Mouse (Mus musculus) adrenal gland, postnatal 36 days (tissue): ENCODE results near the gene Usp49. TPM values are rescaled to one million over a fixed set of nuclear protein-coding genes. Genes with fewer than 3 reads are reported as not detected.
"Not testable (repeated sequence)": the region's sequence is repeated elsewhere in the genome, so short reads cannot be mapped to it uniquely, and the experiment has no call there.

Source experiments
- DNase-seq, 2 experiments: peaks; one replicate each; pipeline ENCODE4 v3.0.0; 2021; ENCODE audit warnings: mixed read lengths in 1 of 2
- total RNA-seq, 2 experiments: library from RNA; stranded (reverse); gene quantifications; 2 replicates each; pipeline ENCODE4 v1.2.3; 2021

Usp49 gene
- total RNA-seq, 2 experiments from 2014 or later = 4.1 to 5.6 TPM

DNA sequence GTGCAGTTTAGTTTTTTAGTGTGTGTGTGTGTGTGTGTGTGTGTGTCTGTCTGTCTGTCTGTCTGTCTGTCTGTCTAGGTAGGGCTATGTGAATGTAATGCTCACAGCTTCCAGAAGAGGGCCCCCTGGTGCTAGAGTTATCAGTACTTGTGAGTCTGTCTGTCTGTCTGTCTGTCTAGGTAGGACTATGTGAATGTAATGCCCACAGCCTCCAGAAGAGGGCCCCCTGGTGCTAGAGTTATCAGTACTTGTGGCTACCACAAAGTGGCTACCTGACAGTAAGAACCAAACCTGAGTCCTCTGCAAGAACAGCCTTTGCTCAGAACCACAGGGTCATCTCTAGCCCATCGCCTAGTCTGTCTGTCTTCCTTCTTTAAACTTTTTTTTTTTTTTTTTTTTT, 16.2 kb downstream of the Usp49 start:
- DNase-seq = peak; percentile 12 to 77

DNA sequence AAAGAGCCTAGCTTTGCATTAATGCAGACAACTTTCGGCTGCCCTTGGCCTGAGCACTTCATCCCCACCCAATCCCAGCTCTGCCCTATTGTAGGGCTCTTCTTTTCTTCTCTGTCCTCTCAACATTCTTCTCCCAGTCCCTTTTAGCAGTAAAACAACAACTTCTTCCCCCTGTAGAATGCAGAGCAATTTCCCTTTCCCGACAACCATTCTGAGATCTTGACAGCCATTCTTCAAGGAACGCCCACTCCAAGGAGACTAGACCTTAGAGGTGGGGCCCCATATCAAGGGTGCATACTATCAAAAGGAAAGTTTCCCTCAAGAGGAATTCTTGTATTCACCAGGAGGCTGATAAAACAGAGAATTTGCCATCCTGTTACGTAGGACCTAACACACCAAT, 18.5 kb downstream of the Usp49 start:
- no peak for DNase-seq

DNA sequence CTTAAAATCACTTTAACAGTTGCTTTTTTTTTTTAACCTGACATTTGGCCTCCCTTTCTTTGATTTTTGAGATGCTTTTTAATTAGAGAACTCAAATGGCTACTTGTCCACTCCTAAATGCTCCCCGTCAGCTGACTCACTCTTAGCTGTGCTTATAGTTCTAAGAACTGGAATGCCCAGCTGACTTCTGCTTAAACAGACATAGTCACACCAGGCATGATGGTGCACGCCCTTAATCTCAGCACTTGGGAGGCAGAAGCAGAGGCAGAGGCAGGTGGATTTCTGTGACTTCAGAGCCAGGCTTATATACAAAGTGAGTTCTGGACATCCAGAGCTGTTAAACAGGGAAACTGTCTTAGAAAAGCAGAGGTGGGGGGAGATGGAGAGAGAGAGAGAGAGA, 21.5 kb downstream of the Usp49 start:
- DNase-seq = no peak

DNA sequence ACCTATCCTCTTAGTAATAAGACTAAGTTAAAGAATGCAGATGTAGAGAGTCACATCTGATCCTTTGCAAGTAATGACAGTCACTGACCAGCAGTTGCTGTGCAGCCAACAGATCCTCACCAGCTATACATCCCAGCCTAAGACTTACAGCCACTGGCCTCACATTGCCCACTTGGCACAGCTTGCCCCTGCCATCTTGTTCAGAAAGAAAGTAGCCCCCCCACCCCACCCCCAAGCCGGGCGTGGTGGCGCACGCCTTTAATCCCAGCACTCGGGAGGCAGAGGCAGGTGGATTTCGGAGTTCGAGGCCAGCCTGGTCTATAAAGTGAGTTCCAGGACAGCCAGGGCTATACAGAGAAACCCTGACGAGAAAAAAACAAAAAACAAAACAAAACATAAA, 23.9 kb downstream of the Usp49 start:
- DNase-seq = not testable (repeated sequence)

DNA sequence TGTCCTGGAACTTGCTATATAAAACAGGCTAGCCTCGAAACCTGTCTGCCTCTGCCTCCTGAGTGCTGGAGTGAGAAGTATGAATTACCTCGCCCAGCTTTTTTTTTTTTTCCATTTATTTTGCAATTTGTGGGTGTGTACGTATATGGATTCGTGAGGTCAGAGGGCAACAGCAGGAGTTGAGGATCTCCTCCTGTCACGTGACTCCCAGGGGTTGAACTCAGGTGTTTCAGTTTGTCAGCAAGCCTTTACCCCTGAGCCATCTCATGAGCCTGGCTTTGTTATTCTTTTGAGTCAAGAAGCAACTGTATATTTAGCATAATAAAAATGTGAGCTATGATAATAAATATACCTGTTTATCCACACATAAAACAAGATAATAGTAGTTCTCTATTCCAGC, 25.2 kb downstream of the Usp49 start:
- DNase-seq = no peak

DNA sequence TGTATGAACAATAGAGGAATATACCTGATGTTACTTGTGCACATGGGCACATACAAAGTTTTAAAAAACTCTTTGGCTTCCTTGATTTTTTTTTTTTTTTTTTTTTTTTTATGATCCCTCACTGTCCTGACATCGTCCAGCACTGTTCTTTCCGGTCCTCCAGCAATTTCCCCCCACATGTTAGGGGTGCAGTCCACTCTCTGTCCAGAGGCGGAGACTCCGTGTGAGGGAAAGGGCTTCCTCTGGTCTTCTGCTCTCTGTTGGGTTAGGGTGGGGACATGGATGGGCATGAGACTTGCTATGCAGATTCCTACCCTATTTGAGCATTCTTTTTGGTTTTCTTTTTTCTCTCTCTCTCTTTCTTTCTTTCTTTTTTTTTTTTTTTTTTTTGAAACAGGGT, 27.4 kb downstream of the Usp49 start:
- no peak for DNase-seq

DNA sequence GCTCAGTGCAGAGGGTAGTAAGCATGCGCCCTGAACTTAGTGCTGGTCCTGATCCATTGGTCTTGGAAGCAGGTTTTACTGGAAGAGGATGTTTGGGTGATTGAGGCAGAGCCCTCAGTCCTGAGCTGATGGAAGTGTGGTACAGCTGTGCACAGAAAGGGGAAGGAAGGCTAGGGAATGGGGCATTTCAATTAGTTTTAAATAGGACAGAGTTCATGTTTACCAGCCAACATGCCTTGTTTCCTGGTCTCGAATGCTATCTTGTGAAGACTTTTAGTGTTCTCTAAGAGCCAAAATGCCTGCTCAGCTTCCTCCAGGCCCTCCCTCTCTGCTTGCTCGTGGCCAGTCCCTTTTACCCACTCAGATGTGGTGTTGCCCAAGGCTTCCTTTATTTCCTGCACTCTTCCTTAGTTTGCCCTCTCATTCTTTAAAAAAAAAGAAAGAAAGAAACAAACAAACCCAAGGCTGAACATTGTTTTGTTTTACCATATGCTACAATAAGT, 28.3 kb downstream of the Usp49 start:
- DNase-seq = no peak

DNA sequence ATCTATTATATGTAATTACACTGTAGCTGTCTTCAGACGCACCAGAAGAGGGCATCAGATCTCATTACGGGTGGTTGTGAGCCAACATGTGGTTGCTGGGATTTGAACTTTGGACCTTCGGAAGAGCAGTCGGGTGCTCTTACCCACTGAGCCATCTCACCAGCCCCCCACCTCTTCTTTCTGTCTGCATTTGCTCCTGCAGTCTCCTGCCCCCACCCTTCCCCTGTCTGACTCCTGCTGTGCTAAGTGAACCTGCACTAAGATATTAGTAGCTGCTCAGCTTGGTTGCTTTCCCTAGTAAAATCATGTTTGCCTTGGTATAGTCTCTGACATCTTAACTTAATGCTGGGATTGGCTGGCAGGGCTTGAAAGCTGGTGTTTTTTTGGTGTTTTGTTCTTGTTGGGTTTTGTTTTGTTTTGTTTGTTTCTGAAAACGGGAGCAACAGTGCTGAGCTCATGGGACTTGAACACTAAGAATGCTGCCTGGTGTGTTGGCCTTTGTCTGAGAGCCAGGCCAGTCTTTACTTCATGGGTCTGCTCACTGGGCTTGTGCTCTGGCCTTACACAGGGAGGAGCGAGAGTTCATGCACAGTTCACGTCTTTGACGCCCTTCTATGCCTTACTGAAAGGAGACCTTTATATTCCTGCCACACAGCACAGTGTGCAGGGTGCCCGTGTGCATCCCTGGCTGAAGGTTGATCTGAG, 32.7 kb downstream of the Usp49 start:
- no peak for DNase-seq

DNA sequence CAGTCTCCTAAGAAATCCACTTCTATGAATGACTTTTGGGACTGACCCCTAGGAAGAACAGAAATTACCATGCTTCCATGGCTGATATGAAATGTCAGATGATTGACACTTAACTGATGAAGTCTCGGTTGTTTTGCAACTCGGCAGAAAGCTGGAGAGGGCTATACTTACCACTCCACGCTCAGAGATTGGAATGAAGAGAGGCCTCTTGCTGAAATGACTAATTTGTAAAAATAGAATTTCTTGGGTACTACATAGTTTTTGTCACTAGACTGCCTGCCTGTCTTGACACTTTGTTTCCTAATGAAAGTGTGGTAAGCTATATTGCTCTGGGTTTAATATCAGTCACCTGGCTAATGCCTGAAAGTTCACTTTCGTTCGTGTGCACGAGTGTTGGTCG, 34.0 kb downstream of the Usp49 start:
- no peak for DNase-seq

DNA sequence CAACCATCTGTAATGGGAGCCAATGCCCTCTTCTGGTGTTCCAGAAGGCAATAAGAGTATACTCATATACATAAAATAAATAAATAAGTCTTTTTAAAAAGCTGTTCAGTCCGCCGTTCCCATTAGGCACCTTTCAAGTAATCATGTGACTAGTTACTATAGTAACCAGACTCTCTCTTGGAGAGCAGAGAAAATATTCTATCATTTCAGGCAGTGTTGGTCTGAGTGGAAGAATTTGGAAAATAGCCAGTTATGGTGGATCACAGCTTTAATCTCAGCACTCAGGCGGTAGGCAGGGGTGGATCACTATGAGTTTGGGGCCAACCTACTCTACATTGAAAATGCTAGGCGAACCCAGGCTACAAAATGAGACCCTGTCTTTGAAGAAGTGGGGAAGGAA, 38.7 kb downstream of the Usp49 start:
- no peak for DNase-seq

DNA sequence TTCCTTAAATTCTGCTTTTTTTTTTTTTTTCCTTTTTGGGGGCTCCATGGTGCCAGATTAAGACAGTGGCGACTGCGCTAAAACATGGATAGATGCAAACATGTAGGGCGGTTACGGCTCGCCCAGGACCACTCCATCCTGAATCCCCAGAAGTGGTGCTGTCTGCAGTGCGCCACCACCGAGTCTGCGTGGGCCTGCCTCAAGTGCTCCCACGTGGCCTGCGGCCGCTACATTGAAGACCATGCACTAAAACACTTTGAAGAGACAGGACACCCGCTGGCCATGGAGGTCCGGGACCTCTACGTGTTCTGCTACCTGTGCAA, 41.5 kb downstream of the Usp49 start:
- DNase-seq = no peak

DNA sequence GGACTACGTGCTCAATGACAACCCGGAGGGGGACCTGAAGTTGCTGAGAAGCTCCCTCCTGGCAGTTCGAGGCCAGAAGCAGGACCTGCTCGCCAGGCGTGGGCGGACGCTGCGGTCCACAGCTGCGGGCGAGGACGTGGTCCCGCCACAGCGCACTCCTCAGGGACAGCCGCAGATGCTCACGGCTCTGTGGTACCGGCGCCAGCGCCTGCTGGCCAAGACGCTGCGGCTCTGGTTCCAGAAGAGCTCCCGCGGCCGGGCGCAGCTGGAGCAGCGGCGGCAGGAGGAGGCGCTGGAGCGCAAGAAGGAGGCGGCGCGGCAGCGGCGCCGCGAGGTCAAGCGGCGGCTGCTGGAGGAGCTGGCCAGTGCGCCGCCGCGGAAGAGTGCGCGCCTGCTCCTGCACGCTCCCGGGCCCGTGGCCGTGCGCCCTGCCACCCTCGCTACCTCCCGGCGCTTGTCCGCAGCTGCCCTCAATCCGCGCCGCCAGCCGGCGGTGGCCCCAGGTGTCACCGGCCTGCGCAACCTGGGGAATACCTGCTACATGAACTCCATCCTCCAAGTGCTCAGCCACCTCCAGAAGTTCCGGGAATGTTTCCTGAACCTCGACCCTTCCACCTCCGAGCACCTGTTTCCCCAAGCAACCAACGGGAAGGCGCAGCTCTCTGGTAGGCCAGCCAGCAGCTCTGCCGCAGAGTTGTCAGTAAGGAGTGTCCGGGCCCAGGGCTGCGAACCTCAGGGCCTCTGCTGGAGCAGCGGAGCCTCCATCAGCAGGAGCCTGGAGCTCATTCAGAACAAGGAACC, 42.0 kb downstream of the Usp49 start:
- peak; percentile 79 to 82 for DNase-seq

DNA sequence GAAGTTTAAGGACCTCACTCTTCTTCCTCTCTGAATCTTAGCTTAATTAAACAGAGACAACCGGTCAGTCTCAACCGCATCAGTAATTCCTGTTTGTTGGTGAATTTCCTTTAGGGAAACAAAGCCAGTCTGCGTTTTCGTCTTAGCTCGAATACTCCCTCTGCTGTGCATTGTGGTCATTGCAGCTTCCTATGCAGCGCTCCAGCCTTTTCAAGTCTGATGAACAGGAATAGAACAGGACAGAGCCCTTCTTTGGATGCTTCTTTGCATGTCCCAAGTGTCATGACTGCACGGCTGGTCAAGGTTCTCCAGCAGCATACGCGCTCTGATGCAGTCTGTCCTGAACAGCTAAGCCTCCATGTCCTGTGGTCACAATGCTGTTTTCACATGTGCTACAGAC, 46.1 kb downstream of the Usp49 start:
- peak; percentile 71 to 78 for DNase-seq

DNA sequence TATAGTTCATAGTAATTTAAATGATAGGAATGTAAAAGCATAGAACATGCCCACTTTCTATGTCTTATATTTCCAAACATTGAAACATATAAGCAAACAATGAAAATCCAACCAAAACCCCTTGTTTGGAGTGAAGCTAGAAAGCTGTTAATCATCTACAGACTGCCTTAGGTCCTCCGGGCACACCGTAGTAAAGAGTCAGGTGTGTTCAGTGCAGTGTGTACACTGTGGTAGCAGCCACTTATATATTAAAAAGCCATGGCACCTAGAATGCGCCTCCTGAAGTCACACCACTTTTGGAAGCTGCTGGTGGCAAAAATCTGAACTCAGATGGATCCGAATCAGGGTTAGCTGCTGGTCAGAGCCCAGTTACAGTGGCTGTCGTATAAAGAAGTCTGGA, 47.7 kb downstream of the Usp49 start:
- DNase-seq = no peak

DNA sequence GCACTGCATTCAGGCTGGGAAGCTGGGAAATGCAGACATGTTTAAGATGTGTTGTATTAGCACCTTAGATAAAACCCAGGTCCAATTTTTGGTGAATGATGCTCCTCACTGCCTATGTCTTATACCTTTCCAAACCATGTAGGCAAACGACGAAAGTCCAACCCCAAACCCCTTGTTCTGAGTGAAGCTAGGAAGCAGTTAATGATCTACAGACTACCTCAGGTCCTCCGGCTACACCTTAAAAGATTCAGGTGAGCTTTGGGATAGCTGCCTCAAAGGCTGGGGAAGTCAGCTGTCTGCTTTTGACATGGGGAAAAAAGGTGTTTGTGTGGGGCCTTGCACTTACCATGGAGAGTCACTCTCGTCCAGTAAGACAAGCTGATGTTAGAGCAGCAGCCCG, 48.2 kb downstream of the Usp49 start:
- no peak for DNase-seq

DNA sequence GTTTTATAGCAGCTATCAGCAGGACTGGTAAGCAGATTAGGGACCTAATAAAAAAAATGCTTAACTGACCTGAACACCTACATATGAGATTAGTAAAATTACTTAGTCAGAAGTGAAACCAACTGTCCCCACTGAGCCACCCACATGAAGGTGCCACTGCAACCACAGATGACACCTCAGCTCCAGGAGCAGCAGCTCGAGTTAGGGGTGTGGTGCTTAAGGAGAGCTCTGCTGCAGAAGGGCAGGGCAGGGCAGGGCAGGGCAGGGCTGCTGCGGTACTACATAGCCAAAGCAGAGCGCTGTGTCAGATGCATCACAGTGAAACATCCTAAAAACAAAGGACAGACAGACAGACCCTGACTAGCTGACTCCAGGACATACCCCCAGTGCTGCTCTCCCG, 52.3 kb downstream of the Usp49 start:
- no peak for DNase-seq

DNA sequence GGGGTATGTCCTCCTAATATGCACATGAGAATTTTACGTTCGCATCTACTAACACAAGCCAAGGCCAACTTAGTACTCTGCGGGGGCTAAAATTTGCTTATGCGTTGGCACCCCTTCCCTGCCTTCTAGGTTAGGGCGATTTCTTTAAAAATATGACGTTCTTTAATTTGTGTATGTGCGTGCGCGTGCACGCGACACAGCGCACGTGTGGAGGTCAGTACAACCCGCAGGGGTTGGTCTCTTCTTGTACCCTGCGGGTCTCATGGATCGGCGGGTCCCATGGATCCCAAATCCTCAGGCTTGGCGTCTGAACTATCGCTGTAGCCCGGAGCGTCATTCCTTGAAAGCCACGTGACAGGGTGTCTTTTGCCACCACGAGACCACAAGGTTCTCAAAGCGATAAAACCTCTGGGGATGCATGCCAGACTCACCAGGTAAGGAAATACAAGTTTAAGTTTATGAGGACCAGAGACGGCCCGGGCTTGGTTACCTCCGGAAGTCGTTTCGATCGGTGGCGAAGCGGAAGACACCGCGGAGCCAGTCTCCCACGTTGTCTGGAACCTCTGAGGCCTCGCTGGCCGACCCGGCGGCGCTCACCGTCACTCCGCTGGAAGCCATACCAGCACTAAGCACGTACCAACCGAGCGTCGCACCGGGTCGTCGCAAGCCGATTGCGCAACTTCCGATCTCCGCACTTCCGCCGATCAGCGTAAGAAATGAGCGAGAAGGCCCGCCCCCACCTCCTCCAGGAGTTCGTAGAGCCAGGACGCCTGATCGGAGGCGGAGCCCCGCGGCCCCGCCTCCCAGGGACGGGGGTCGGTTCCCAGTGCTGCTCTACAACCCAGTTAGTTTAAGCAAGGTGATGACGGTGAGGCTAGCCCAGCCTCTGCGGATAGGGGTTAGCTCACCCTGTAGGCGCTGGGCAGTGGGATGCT, 57.2 kb downstream of the Usp49 start:
- peak; percentile 96 to 98 for DNase-seq

DNA sequence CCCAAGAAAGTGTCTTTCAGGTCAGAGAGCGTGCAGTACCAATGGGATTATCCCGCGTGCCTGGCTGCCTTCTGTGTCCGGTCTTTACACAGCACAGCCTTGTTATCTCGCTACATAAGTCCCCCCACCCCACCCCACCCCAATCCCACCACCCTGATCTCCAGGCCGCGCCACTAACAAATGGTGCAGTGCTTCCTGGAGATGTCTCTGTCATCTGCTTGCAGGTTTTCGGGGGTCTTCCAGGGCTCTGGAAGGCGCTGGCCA, 57.8 kb downstream of the Usp49 start, which contains the start of gene Tomm6:
Gene Tomm6 (minus strand): TSS at position 43 of the 264 bp plus-strand sequence.
- no peak for DNase-seq

DNA sequence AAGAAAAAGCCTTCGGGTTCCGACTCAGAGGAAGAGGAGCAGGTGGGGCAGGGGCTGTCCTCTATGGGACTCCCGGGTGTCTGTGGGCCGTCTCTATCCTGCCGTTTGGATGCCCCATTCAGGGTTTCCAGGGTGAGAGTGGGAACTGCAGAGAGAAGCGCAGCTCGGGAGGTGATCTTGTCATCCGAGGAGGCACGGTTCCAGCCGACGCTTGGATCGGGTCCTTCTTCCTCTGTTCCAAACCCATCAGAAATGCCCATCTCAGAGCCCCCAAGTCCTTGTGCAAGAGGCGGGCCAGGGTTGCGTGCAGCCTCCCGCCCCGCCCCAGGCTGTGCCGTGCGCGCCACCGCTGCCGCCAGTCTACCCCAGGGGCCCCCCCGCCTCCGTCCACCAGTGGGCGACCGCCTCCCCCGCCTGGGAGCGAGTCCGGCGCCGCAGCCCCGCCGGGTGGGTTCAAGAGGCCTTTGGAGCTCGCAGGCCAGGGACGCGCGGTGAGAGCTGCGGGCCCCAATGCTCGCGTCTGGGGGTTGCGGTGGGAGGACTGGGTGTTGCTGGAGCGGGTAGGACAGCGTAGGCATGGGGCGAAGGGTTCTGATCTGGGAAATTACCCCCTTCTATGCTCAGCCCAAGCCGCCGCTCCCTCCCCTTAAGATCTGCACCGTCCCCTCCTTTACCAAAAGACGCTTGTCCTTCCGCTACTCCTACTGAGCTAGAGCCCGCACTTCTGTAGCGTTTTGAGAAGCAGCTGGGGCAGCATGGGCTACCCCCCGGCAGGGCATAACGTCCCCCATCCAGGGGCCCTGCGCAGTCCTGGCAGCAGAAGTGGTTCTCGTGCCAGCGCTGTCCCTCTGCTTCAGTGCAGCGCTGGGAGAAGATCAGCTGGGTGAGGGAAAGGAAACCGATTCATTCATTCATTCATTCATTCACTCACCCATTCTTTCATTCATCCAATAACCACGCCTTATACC, 58.4 kb downstream of the Usp49 start, which contains the start of gene Frs3:
Gene Frs3 (plus strand): TSS at position 423 of the 968 bp plus-strand sequence.
- DNase-seq = peak; percentile 80 to 89

DNA sequence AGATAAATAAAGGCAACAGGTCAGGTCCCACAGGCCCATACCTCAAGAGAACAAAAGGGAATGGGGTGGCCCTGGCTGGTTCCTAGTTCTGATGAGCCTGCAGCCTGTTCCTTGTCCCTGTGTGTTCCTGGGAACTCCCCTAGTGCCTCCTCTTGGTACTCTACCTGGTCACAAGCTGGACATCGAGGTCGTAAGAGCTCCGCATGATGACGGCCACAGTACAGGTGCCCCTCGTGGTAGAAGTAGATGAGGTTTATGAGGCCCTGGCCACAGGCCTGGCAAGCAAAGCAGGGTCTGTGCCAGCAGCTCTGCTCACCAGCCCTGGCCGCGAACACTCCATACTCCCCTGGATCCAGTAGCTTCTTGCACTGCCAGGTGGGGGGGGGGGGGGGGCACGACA, 59.4 kb downstream of the Usp49 start:
- no peak for DNase-seq

DNA sequence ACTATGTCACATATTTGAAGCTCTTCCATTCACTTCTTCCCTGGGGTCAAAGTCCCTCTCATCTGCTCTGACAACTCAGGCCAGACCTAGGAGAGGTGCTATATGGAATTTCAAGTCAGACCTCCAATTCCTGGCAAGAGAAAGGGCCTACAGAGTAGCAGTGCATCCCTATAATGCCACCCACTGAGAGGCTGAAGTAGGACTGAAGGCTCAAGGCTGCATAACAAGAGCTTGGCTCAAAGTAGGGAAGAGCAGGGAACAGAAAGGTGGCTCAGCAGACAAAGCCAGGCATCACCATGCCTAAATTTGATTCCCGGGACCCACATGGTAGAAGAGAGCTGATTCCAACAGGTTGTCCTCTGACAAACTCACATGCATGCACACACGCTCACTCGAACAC, 61.2 kb downstream of the Usp49 start:
- DNase-seq = no peak
